Mouse (Mus musculus) megakaryocyte-erythroid progenitor cell, adult 5 weeks (primary cell): Measurements from ENCODE around the gene Trip10. TPM values are rescaled to one million over a fixed set of nuclear protein-coding genes. Genes with fewer than 3 reads are reported as not detected.

Experiments used
- polyA plus RNA-seq: library from polyadenylated mRNA; stranded (reverse); fragments of >175 nt; gene quantifications from 2 replicates; pipeline ENCODE4 v1.2.3, GENCODE M21; 2012

Gene Trip10
- 23.5 and 31.9 TPM in 2 replicates for polyA plus RNA-seq

GRCm38 (mm10) chr17:57249186-57250181, at the start of gene Trip10:
TSS of gene Trip10 (plus strand) at chr17:57249455.

GRCm38 (mm10) chr17:57228014-57228413, 21.2 kb upstream of the Trip10 start, which contains the start of gene C3:
TSS of gene C3 (minus strand) at chr17:57228136.

GRCm38 (mm10) chr17:57248201-57248699, 1.0 kb upstream of the Trip10 start, which contains the start of gene Gpr108:
TSS of gene Gpr108 (minus strand) at chr17:57248446.

GRCm38 (mm10) chr17:57278943-57279590, 29.8 kb downstream of the Trip10 start, which contains the start of gene Vav1:
TSS of gene Vav1 (plus strand) at chr17:57279100.

Other genes with a start within 250 kb of the Trip10 start
- 0.53 and 0.57 TPM in 2 replicates for gene Pspn, start 249.4 kb upstream of the Trip10 start, polyA plus RNA-seq
- gene Gtf2f1, start 238.2 kb upstream of the Trip10 start, polyA plus RNA-seq, result 163 and 222 TPM in 2 replicates
- gene Gm17949, start 238.0 kb upstream of the Trip10 start, polyA plus RNA-seq, result 0.05 TPM in 1 of 2 replicates, not detected in the other
- 284 and 303 TPM in 2 replicates for gene Khsrp, start 217.9 kb upstream of the Trip10 start, polyA plus RNA-seq
- not detected in 2 replicates for gene Slc25a41, start 207.8 kb upstream of the Trip10 start, polyA plus RNA-seq
- gene Crb3, start 190.3 kb upstream of the Trip10 start, polyA plus RNA-seq, result 0.50 and 0.56 TPM in 2 replicates
- 19.3 and 25.8 TPM in 2 replicates for gene Slc25a23, start 189.6 kb upstream of the Trip10 start, polyA plus RNA-seq
- gene Dennd1c, start 170.9 kb upstream of the Trip10 start, polyA plus RNA-seq, result 26.9 and 27.3 TPM in 2 replicates
- gene Tubb4a, start 161.7 kb upstream of the Trip10 start, polyA plus RNA-seq, result 0.17 and 0.61 TPM in 2 replicates
- gene Tnfsf9, start 144.1 kb upstream of the Trip10 start, polyA plus RNA-seq, result 6.1 and 9.5 TPM in 2 replicates
- gene Cd70, start 99.7 kb upstream of the Trip10 start, polyA plus RNA-seq, result 0.13 and 0.18 TPM in 2 replicates
- gene Tnfsf14, start 55.3 kb upstream of the Trip10 start, polyA plus RNA-seq, result 3.9 and 5.0 TPM in 2 replicates
- gene C3, start 21.3 kb upstream of the Trip10 start, polyA plus RNA-seq, result 55.0 and 62.5 TPM in 2 replicates
- gene Gpr108, start 1.0 kb upstream of the Trip10 start, polyA plus RNA-seq, result 34.4 and 35.6 TPM in 2 replicates
- 79.1 and 90.5 TPM in 2 replicates for gene Vav1, start 29.6 kb downstream of the Trip10 start, polyA plus RNA-seq
- gene Adgre1, start 109.2 kb downstream of the Trip10 start, polyA plus RNA-seq, result 0.24 and 0.71 TPM in 2 replicates